Mouse (Mus musculus) spleen, postnatal 4 days (tissue): ENCODE results near the gene 3110082I17Rik.
A peak's percentile ranks its signal among the peaks of the same experiment; 100 is the strongest.

ENCODE experiments used
- DNase-seq, 2 experiments: peaks; one replicate each; pipeline ENCODE4 v3.0.0; 2022; ENCODE audit warnings: low spot score in 2 of 2

3110082I17Rik gene

DNA sequence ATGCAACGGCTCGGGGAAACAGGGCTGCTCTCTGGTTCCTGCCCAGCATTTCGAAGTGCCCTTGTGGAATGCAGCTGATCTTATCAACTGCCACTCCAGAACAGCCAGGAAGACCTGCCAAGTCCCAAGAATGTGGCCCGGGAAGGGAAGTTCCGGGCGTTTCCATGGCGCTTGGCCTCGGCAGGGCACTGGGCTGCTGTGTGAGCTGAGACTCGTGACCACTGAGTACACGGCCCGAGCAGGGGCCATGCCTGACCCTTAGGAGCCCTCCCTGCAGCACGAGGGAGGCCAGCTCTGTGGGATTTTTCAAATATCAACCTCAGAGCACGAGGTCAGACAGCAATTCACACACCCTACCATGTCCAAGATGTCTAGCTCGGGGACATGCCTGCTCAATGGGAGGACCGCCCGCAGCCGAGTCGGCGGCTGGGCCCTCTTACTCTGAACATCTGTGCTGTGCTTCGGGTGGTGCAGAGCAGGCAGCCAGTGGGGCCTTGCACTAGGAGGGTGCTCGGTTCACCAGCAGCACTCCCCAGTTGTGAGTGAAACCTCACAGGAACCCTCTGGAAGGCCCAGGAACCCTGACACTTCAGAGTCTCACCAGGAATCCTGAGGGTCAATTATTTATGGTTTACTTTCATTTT lies 81.2 kb downstream of the 3110082I17Rik start:
- peak; percentile 52 to 78 for DNase-seq

DNA sequence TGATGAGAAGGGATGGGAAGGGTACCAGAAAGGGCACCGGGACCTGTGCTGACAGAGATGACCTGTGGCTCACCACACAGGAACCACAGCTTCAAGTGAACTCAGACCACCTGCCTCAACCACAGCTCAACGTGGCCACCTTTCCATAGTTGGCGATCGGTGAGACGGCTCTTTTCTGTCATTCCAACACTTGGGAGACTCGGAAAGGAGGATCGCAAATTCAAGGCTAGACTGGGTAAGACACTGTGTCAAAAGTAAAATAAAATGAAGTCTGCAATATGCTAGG lies 82.1 kb downstream of the 3110082I17Rik start:
- DNase-seq, result no peak

- DNase-seq, result peak; percentile 66 to 78
These were observed 82.7 kb downstream of the 3110082I17Rik start, which contains the start of gene Gpr146 for GRCm38 (mm10) chr5:139377468-139378270. TSS of gene Gpr146 (plus strand) at chr5:139377697.

- no peak for DNase-seq
These were observed 85.5 kb downstream of the 3110082I17Rik start for GRCm38 (mm10) chr5:139374841-139375240.

GRCm38 (mm10) chr5:139373889-139374444 lies 86.4 kb downstream of the 3110082I17Rik start:
- DNase-seq, result no peak

GRCm38 (mm10) chr5:139373126-139373525 lies 87.2 kb downstream of the 3110082I17Rik start:
- DNase-seq, result no peak

DNA sequence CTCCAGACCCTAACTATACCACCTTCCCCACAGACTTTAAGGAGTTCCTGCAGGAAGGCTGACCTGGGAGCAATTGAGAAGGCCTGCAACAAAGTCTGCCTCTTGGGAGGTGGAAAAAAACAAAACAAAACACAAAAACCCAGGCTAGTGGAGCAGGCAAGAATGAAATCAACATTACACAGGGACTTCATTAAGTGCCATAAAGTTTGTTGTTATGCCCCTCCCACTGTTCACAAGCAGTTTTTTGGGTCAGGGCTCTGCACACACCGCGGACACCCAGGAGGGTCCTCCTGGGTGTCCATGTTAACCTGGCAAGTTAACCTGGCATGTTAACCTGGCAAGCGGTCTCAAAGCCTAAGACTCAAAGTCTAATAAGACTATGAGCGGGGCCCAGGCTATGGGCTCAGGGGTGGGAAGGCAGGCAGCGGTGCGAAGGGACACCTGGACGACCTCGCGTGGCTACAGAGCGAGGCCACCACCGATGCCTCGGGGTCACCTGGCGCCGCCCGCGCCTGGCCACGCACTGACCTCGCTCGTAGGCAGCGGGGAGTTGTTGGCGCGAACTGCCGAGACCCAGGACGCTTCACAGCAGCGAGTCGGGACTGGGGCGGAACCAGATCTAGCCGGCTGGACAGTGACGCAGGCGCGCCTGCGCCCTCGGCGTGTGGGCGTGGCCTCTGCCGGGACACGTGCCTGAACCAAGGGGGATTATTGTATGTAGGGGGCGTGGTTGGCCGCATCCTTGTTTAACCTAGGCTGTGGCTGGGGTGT lies 88.5 kb downstream of the 3110082I17Rik start:
- DNase-seq, result peak; percentile 92 to 96

DNA sequence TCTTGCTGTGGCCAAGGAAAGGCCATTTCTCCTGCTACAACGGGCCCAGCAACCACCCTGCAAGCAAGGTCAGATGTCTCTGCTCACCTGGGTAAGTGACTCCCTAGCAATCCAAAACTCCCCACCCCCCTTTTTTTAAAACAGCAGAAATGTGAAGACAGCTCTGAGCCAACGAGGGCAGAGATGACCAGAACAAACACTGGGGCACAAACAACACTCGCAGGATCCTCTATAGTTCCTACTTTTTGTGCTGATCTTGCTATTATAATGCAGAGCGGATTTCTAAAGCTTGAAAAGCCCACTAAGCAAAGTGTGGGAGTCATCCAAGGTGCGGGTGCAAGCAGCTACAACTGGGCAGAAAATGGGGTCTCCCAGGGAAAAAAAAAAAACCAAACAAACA lies 89.2 kb downstream of the 3110082I17Rik start:
- DNase-seq, result no peak

DNA sequence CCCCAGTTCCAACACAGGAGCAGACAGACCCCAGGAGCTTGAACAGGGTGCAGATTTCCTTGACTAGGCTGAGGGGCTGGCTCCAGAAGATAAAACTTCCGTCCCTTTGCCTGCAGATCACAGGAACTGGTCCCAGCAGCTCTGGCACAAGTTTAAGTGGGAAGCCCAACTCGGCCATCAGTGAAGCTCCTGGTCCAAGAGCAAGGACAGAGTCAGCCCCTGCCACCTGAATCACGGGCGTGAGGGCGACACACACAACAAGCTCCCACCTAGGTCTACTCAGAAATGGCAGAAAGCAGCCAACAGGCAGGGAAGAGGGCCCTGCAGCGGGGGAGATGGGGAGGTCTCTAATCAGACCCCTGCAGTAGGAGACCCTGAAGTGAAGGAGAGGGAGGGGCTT lies 90.0 kb downstream of the 3110082I17Rik start:
- DNase-seq, result no peak

- no peak for DNase-seq
These were observed 91.5 kb downstream of the 3110082I17Rik start for GRCm38 (mm10) chr5:139368638-139369320.

DNA sequence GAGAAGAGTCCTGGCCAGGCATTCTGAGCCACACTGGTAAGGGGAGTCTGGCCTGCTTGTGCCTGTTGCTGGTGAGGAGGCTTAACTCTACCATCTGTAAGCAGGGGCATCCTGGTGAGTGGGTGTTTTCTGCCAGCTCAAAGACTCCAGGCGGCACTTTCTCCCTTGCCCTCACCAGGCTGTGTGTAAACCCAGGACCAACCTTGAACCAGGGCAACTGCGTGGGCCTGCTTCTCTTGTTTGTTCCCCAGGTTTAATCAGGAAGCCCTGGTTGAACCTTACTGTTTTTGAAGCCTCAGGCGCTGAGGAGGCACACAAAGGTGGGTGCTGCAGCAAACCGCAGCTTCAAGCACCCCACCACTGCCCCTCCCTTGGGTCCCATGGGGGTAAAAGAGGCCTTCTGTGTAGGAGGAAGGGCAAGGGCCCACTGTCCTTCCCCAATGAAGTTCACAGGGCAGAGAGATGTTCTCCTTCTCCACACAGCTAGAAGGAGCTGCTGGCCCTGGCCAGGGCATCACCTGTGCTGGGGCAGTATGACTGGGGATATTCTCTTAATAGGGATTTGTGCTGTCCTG lies 92.4 kb downstream of the 3110082I17Rik start:
- peak; percentile 68 to 77 for DNase-seq

DNA sequence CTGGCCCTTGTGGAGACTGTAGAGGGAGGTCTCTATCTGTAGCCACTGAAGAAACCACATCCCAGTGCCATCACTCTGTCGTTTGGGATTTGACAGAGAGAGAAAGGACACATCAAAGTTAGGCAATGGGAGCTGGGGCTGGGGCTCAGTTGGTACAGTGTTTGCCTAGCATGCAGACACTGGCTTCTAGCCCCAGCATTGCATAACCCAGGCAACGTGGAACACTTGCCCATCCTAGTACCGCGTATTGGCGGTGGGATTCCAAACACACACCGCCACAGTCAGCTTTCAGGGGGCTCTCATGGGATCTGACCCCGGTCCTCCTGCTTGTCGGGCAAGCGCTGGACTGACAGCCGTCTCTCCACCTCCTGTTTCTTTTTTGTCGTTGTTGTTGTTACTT lies 93.8 kb downstream of the 3110082I17Rik start:
- no peak for DNase-seq

GRCm38 (mm10) chr5:139365827-139366226 lies 94.5 kb downstream of the 3110082I17Rik start:
- DNase-seq, result no peak

GRCm38 (mm10) chr5:139364911-139365571 lies 95.3 kb downstream of the 3110082I17Rik start:
- no peak for DNase-seq

DNA sequence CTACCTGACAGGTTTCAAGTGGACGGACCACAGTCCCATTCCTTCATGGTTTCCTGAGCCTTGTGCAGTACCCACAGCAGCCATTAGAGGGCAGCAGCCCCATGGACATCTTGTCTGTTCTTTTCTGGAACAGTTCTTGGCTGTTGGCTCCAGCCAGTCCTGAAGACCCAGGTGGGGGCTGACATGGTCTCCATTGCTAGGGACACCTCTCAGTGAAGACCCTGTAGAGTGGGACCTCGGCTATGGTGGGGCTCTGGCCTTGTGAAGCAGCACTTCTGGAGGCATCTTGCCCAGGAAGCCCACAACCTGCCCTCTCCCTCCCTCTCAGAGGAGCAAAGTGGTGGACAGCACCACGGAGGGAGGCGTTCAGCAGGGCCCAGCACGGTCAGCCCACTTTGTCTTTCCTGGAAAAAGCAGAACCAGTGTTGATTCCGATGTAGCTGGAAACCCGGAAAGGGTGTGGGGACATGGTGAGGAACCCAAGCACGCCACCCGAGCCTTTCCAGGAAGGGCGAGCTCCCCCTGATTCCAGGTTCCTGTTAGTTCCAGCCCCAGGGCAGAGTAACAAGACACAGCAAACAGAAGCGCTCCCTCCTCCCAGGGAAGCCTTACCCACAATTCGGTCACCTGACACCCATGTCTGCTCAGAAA lies 95.9 kb downstream of the 3110082I17Rik start:
- DNase-seq, result peak; percentile 87 to 98

DNA sequence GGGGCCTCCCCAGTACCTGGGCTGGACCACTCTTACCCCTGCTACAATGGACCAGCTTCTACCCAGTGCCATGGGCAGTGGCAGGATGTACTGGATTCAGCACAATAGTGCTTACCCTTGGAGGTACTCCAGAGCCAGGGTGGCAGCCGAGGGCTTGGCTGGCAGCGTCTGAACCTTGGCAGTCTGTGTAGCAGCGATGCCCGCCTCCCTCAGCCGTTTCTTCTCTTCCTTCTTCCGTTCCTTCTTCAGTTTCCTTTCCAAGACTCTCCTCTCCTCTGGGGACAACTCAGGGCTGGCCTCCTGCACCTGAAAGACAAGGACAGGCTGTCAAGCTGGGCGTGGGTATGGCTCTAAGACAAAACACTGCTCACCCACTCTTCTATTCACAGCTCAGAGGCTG lies 96.5 kb downstream of the 3110082I17Rik start:
- no peak for DNase-seq

DNA sequence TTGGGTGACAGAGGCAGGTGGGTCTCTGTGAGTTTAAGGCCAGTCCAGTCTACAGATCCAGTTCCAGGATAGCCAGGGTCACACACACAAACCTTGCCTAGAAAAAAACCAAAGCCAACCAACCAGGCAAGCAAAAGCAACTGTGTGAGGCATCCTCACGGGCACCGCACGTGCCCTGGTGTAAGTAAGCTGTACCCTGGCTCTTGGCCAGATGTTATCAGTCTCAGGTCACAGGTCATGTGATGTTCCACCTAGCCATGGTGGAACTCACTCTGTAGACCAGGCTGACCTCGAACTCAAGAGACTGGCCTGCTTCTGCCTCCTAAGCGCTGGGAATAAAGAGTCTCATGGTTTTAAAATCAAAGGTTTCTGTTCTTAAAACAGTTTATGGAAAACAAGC lies 101.1 kb downstream of the 3110082I17Rik start:
- no peak for DNase-seq

- peak in 1 of 2 experiments; percentile 50 for DNase-seq
These were observed 101.7 kb downstream of the 3110082I17Rik start for GRCm38 (mm10) chr5:139358653-139359052.

GRCm38 (mm10) chr5:139355235-139355772 lies 105.0 kb downstream of the 3110082I17Rik start:
- peak; percentile 77 to 90 for DNase-seq

DNA sequence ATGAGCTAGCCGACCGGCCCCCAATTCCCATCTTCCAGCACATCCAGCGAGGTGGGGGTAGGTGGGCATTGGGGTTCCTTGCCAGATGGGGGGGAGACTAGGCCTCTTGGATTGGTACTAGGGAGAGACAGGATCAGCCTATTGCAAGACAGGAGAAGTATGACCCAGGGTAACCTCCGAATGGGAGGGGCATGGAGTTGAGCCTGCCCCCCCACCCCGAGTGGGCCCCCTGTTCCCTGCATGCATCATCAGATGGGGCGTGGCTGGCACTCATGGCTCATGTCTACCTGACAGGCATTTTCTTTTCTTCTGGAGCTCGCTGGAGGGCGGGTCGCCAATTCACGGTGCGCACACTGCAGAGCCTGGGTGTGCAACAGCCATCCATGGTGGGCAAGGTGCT lies 106.4 kb downstream of the 3110082I17Rik start:
- DNase-seq, result no peak
